Mouse (Mus musculus) midbrain, embryonic 12.5 days (tissue): ENCODE data around the gene Hspb8. TPM values are rescaled to one million over a fixed set of nuclear protein-coding genes. Genes with fewer than 3 reads are reported as not detected.

Experiments used
- ATAC-seq: fragments of 200-750 bp; cut with Nextera tagmentation; 2 replicates; pipeline ENCODE4 v1.8.0; 2017; ENCODE audit warnings: low read depth, moderate TSS enrichment, moderate library complexity; ENCODE audit not compliant: low FRiP score
- H3K27ac ChIP-seq: fragments of 300-500 bp; sonication (generic); replicated peaks from 2 replicates; pipeline ENCODE4 v1.5.1; 2016; ENCODE audit warnings: mild to moderate bottlenecking
- H3K27me3 ChIP-seq: fragments of 300-500 bp; sonication (generic); 2 replicates; pipeline ENCODE4 v1.6.1; 2016; ENCODE audit warnings: mild to moderate bottlenecking
- H3K36me3 ChIP-seq: fragments of 300-500 bp; sonication (generic); 2 replicates; pipeline ENCODE4 v1.6.1; 2016
- H3K4me1 ChIP-seq: fragments of 300-500 bp; sonication (generic); 2 replicates; pipeline ENCODE4 v1.6.1; 2016
- H3K4me2 ChIP-seq: fragments of 300-500 bp; sonication (generic); replicated peaks from 2 replicates; pipeline ENCODE4 v1.6.1; 2016; ENCODE audit warnings: mild to moderate bottlenecking, moderate library complexity
- H3K4me3 ChIP-seq: fragments of 300-500 bp; sonication (generic); 2 replicates; pipeline ENCODE4 v1.5.1; 2016; ENCODE audit warnings: mild to moderate bottlenecking
- H3K9ac ChIP-seq: fragments of 300-500 bp; sonication (generic); replicated peaks from 2 replicates; pipeline ENCODE4 v1.6.1; 2016; ENCODE audit warnings: mild to moderate bottlenecking, moderate library complexity
- H3K9me3 ChIP-seq: fragments of 300-500 bp; sonication (generic); 2 replicates; pipeline ENCODE4 v1.6.1; 2016; ENCODE audit warnings: mild to moderate bottlenecking
- WGBS: fragments of 180-500 bp; shearing (Covaris S2); methylation state at CpG from one replicate; pipeline ENCODE4 v1.1.7; 2016; 5-methylcytosine and 5-hydroxymethylcytosine counted together
- polyA plus RNA-seq: library from polyadenylated mRNA; unstranded; fragments of >200 nt; fragmentation: Nextera tagmentation; extraction: Ambion mirVana; gene quantifications from 2 replicates; pipeline ENCODE4 v1.2.1, GENCODE M21; 2016

Gene Hspb8
- polyA plus RNA-seq, 1 experiment from 2014 or later, result 5.7 TPM

GRCm38 (mm10) chr5:116446552-116446951, 23.9 kb upstream of the Hspb8 start:
- Histone ChIP-seq H3K4me2 (no peak overlapping the region), H3K27ac (no peak overlapping the region), H3K9me3 (no peaks in the 10 kb centered on the region), H3K4me3 (no peak overlapping the region), H3K36me3 (peaks cover 40% of the 10 kb centered on the region), H3K9ac (no peak overlapping the region), H3K27me3 (peaks cover 9% of the 10 kb centered on the region; the same call in 1 of the 2 replicates), H3K4me1 (peaks cover 18% of the 10 kb centered on the region)
- 51% methylated on average over 23 of the region's 23 CpGs for WGBS
- ATAC-seq, result no peak

GRCm38 (mm10) chr5:116445634-116446367, 23.1 kb upstream of the Hspb8 start:
- Histone ChIP-seq H3K4me2 (no peak overlapping the region), H3K27me3 (peaks cover 9% of the 10 kb centered on the region; the same call in 1 of the 2 replicates), H3K9me3 (no peaks in the 10 kb centered on the region), H3K4me3 (no peak overlapping the region), H3K4me1 (peaks cover 18% of the 10 kb centered on the region), H3K27ac (no peak overlapping the region), H3K36me3 (peaks cover 36% of the 10 kb centered on the region), H3K9ac (no peak overlapping the region)
- WGBS, result 62% methylated on average over 10 of the region's 10 CpGs
- ATAC-seq, result no peak

GRCm38 (mm10) chr5:116444517-116444916, 21.9 kb upstream of the Hspb8 start:
- H3K27me3 ChIP-seq, result peaks cover 4% of the 10 kb centered on the region; the same call in 1 of the 2 replicates
- no peak overlapping the region for H3K4me3 ChIP-seq
- ATAC-seq, result no peak
- WGBS, result 61% methylated on average over 27 of the region's 27 CpGs
- no peaks in the 10 kb centered on the region for H3K9me3 ChIP-seq
- H3K9ac ChIP-seq, result no peak overlapping the region
- peaks cover 30% of the 10 kb centered on the region for H3K36me3 ChIP-seq
- peaks cover 14% of the 10 kb centered on the region for H3K4me1 ChIP-seq
- no peak overlapping the region for H3K27ac ChIP-seq
- H3K4me2 ChIP-seq, result no peak overlapping the region

- Histone ChIP-seq H3K9ac (no peak overlapping the region), H3K9me3 (no peaks in the 10 kb centered on the region), H3K4me1 (0 out of 2 replicates have a peak, but pooled peaks cover 5% of the 10 kb centered on the region), H3K27me3 (no peaks in the 10 kb centered on the region), H3K4me2 (no peak overlapping the region), H3K36me3 (peaks cover 30% of the 10 kb centered on the region), H3K4me3 (no peak overlapping the region), H3K27ac (no peak overlapping the region)
- 85% methylated on average over 8 of the region's 8 CpGs for WGBS
- ATAC-seq, result no peak
These were observed 20.8 kb upstream of the Hspb8 start for GRCm38 (mm10) chr5:116443459-116443940.

- no peak overlapping the region for H3K4me3 ChIP-seq
- H3K27ac ChIP-seq, result no peak overlapping the region
- no peak overlapping the region for H3K4me2 ChIP-seq
- H3K36me3 ChIP-seq, result peaks cover 30% of the 10 kb centered on the region
- H3K4me1 ChIP-seq, result 0 out of 2 replicates have a peak, but pooled peaks cover 5% of the 10 kb centered on the region
- H3K9ac ChIP-seq, result no peak overlapping the region
- WGBS, result 80% methylated on average over 7 of the region's 7 CpGs
- H3K27me3 ChIP-seq, result no peaks in the 10 kb centered on the region
- no peak for ATAC-seq
- H3K9me3 ChIP-seq, result no peaks in the 10 kb centered on the region
These were observed 20.2 kb upstream of the Hspb8 start for GRCm38 (mm10) chr5:116442697-116443458.

- peaks cover 17% of the 10 kb centered on the region for H3K36me3 ChIP-seq
- H3K4me3 ChIP-seq, result no peak overlapping the region
- WGBS, result 82% methylated on average over 4 of the region's 4 CpGs
- H3K27ac ChIP-seq, result no peak overlapping the region
- no peaks in the 10 kb centered on the region for H3K9me3 ChIP-seq
- no peak overlapping the region for H3K9ac ChIP-seq
- no peaks in the 10 kb centered on the region for H3K27me3 ChIP-seq
- H3K4me1 ChIP-seq, result peaks cover 6% of the 10 kb centered on the region; the same call in 1 of the 2 replicates
- no peak overlapping the region for H3K4me2 ChIP-seq
- no peak for ATAC-seq
These were observed 17.6 kb upstream of the Hspb8 start for GRCm38 (mm10) chr5:116440251-116440650.

- Histone ChIP-seq H3K4me2 (no peak overlapping the region), H3K9ac (no peak overlapping the region), H3K9me3 (no peaks in the 10 kb centered on the region), H3K4me1 (peaks cover 8% of the 10 kb centered on the region), H3K27me3 (no peaks in the 10 kb centered on the region), H3K36me3 (peaks cover 4% of the 10 kb centered on the region; the same call in 1 of the 2 replicates), H3K27ac (no peak overlapping the region), H3K4me3 (no peak overlapping the region)
- no peak for ATAC-seq
- 34% methylated on average over 4 of the region's 4 CpGs for WGBS
These were observed 15.7 kb upstream of the Hspb8 start for GRCm38 (mm10) chr5:116438328-116438727.

GRCm38 (mm10) chr5:116436117-116436516, 13.5 kb upstream of the Hspb8 start:
- no peaks in the 10 kb centered on the region for H3K9me3 ChIP-seq
- no peak overlapping the region for H3K9ac ChIP-seq
- ATAC-seq, result no peak
- H3K4me2 ChIP-seq, result no peak overlapping the region
- H3K27me3 ChIP-seq, result no peaks in the 10 kb centered on the region
- H3K4me3 ChIP-seq, result no peak overlapping the region
- H3K4me1 ChIP-seq, result peaks cover 8% of the 10 kb centered on the region
- H3K36me3 ChIP-seq, result no peaks in the 10 kb centered on the region
- H3K27ac ChIP-seq, result no peak overlapping the region

- Histone ChIP-seq H3K4me2 (no peak overlapping the region), H3K4me3 (no peak overlapping the region), H3K9me3 (no peaks in the 10 kb centered on the region), H3K27ac (no peak overlapping the region), H3K27me3 (no peaks in the 10 kb centered on the region), H3K4me1 (peaks cover 8% of the 10 kb centered on the region), H3K9ac (no peak overlapping the region), H3K36me3 (no peaks in the 10 kb centered on the region)
- 69% methylated on average over 13 of the region's 13 CpGs for WGBS
- no peak for ATAC-seq
These were observed 12.5 kb upstream of the Hspb8 start for GRCm38 (mm10) chr5:116434976-116435850.

- ATAC-seq, result no peak
- H3K4me2 ChIP-seq, result no peak overlapping the region
- H3K27ac ChIP-seq, result no peak overlapping the region
- no peaks in the 10 kb centered on the region for H3K27me3 ChIP-seq
- H3K4me1 ChIP-seq, result peaks cover 8% of the 10 kb centered on the region
- no peak overlapping the region for H3K9ac ChIP-seq
- H3K36me3 ChIP-seq, result no peaks in the 10 kb centered on the region
- H3K4me3 ChIP-seq, result no peak overlapping the region
- 58% methylated on average over 7 of the region's 7 CpGs for WGBS
- H3K9me3 ChIP-seq, result no peaks in the 10 kb centered on the region
These were observed 10.2 kb upstream of the Hspb8 start for GRCm38 (mm10) chr5:116432871-116433270.

- no peaks in the 10 kb centered on the region for H3K9me3 ChIP-seq
- H3K4me2 ChIP-seq, result no peak overlapping the region
- 86% methylated on average over 2 of the region's 2 CpGs for WGBS
- H3K36me3 ChIP-seq, result no peaks in the 10 kb centered on the region
- no peak for ATAC-seq
- H3K9ac ChIP-seq, result no peak overlapping the region
- no peak overlapping the region for H3K27ac ChIP-seq
- peaks cover 23% of the 10 kb centered on the region for H3K4me1 ChIP-seq
- H3K27me3 ChIP-seq, result peaks cover 13% of the 10 kb centered on the region
- no peak overlapping the region for H3K4me3 ChIP-seq
These were observed 4.0 kb upstream of the Hspb8 start for GRCm38 (mm10) chr5:116426701-116427100.
